Mouse (Mus musculus) layer of hippocampus, adult 9-10 months (tissue): ENCODE results near the gene Mov10l1.

ENCODE experiments used
- DNase-seq: peaks from one replicate; pipeline ENCODE4 v3.0.0; 2022; ENCODE audit warnings: low spot score

Mov10l1 gene

DNA sequence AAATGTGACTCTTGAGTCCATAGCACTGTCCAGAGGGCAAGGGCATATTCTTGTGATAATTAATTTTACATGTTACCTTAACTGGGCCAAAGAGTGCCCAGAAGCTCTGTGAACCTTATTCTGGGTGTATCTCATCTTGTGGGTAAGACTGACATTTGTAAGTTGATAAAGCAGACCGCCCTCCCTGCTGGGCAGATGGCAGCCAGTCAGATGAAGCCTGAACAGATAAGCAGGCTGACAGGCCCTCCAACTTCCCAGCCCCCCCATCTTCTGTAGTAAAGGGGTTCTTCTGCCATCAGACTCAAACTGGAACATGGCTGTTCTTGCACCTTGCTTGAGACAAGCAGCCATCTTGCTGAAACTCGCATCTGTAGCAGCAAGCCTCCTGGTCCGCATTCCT is 34.0 kb downstream of the Mov10l1 start:
- DNase-seq, result no peak

- no peak for DNase-seq
These were observed 37.4 kb downstream of the Mov10l1 start for GRCm38 (mm10) chr15:89020085-89020484.

DNA sequence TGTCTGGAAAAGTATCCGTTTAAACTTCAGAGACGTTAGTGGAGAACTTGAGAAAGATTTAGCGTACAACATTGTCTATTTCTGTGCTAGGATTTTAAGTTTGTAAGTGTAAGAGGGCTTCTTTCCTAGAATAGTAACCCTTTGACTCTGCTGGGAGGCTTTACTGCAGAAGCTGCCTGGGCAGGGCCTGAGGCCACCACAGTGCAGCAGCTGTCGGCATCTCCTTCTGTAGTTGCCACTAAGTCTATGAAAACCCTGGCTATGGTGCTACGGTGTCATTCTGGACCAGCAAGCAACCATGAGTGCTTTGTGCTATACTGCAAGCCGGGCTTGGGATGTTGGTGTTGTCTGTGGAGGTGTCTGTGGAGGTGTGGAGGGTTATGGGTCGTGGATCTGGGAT is 37.8 kb downstream of the Mov10l1 start:
- no peak for DNase-seq

DNA sequence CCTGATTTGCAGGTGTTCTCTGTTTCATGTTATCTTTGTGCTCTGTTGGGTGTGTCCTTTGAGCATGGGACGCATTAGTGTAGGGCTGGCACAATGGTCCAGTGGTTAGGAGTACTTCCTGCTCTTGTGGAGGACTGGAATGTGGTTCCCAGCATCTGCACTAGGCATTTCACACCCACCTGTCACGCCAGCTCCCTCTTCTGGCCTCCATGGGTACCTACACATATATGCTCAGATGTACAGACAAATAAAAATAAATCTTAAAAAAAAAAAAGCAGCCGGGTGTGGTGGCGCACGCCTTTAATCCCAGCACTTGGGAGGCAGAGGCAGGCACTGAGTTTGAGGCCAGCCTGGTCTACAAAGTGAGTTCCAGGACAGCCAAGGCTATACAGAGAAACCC is 61.7 kb downstream of the Mov10l1 start:
- DNase-seq, result no peak

DNA sequence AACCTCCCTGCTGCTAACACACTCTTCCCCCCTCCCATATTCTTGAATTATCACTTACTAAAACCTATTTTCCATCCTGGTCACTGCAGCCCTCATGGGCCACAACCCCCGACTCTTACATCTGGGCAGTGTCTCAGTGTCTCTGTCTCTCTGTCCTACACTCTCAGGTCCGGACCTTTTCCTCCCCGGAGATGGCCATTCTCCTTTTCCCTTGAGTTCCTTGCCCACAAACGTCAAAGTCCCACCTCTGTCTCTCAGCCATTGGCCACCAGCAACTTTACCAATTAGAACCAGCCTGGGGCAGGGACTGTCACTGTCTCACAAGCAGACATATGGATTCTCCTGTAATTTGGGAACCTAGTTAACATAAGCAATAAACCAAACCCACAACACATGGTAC is 63.6 kb downstream of the Mov10l1 start:
- no peak for DNase-seq

GRCm38 (mm10) chr15:89054666-89055065 is 72.0 kb downstream of the Mov10l1 start:
- DNase-seq, result no peak

DNA sequence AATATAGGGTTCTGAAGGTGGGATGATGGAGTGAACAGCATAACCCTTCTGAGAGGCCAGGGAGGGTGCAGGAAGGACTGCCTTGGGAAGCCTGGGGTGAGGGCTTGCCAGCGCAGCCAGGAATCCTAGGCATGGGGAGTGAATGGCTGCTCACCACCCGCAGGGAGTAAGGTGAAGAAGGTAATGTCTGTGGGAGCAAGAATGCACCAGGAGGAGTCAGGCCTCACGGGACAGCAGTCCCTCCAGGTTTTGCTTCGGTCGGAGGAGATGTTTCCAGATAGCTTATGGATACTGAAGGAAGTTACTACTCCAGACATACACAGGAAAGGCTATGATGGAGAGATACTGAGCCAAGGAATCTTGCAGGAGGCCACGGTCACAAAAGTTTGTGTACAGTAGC is 76.0 kb downstream of the Mov10l1 start:
- no peak for DNase-seq

GRCm38 (mm10) chr15:89059161-89059931 is 76.6 kb downstream of the Mov10l1 start, which contains the start of gene Panx2:
Panx2 (plus strand) TSS chr15:89059734.
- DNase-seq, result no peak

GRCm38 (mm10) chr15:89060032-89060681 is 77.4 kb downstream of the Mov10l1 start:
- no peak for DNase-seq

- no peak for DNase-seq
These were observed 78.2 kb downstream of the Mov10l1 start for GRCm38 (mm10) chr15:89060811-89061460.

GRCm38 (mm10) chr15:89061761-89062517 is 79.2 kb downstream of the Mov10l1 start:
- no peak for DNase-seq

- DNase-seq, result no peak
These were observed 79.8 kb downstream of the Mov10l1 start for GRCm38 (mm10) chr15:89062518-89062910.

GRCm38 (mm10) chr15:89063001-89063400 is 80.3 kb downstream of the Mov10l1 start:
- DNase-seq, result no peak

DNA sequence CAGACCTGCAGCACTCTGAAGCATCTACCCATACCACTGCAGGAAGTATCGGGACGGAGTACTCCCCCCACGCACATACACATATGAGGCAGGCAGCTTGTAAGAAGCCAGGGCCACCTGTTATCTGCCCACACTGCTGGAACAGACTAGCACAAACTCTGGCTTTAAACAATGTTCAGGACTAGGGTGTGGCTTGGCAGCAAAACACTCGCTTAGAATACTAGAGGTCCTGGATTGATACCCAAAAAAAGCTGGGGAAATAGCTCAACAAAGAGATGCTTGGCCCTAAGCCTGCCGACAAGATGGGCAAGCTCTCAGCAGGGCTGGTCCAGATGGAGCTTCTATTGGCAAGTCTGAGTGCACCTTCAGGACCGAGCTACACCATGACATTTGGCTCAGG is 80.8 kb downstream of the Mov10l1 start:
- DNase-seq, result peak; percentile 83

- no peak for DNase-seq
These were observed 82.2 kb downstream of the Mov10l1 start for GRCm38 (mm10) chr15:89064891-89065290.

DNA sequence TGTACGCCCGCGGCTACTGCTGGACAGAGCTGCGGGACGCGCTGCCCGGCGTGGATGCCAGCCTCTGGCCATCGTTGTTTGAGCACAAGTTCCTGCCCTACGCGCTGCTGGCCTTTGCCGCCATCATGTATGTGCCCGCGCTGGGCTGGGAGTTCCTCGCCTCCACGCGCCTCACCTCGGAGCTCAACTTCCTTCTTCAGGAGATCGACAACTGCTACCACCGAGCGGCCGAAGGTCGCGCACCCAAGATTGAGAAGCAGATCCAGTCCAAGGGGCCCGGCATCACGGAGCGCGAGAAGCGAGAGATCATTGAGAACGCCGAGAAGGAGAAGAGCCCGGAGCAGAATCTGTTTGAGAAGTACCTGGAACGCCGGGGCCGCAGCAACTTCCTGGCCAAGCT is 84.9 kb downstream of the Mov10l1 start:
- no peak for DNase-seq

DNA sequence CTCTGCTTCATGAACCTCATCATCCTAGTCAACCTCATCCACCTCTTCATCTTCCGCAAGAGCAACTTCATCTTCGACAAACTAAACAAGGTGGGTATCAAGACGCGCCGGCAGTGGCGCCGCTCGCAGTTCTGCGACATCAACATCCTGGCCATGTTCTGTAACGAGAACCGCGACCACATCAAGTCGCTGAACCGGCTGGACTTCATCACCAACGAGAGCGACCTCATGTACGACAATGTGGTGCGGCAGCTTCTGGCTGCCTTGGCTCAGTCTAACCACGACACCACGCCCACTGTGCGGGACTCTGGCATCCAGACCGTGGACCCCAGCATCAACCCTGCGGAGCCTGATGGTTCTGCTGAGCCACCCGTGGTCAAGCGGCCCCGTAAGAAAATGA is 85.5 kb downstream of the Mov10l1 start:
- no peak for DNase-seq

GRCm38 (mm10) chr15:89069336-89069840 is 86.7 kb downstream of the Mov10l1 start:
- DNase-seq, result no peak

- DNase-seq, result no peak
These were observed 87.9 kb downstream of the Mov10l1 start for GRCm38 (mm10) chr15:89070606-89071005.

- no peak for DNase-seq
These were observed 91.4 kb downstream of the Mov10l1 start for GRCm38 (mm10) chr15:89073993-89074603.

DNA sequence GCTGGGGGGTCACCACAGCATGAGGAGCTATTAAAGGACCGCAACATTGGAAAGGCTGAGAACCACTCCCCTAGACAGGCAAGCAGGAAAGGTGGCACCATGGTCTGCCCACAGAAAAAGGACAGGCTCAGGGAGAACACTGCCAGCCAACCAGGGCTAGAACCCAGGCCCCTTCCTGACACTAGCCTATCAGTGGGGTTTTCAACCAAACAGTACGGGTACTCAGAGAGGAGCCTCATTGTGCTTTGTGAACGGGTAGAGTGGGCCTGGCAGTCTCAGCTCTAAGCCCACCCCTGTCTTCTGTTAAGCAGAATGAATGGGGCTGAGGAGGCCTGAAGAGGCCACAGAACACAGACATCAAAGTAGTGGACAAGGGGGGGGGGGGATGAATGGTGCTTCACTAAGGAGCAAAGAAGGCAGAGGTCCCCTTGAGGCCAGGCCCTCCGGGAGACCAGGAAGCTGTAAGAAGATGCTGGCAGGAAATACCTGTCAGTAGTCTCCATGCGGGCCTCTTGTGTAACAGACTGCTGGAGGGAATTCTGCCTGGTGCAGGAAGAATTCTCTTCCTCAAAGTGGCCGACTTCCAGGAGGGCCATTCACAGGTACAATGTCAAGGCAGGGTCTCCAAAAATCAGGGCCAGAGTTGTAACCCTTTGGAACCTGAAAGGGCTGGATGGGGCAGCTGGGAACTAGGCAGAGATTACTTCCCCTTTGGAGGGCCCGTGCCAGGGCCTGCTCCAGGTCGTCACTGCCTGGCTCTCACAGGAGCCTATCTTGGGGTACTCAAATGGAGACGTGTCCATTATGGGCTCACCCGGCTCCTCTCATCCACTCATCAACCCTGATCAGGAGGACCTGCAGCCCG is 92.1 kb downstream of the Mov10l1 start, which contains the start of gene Trabd:
Gene Trabd, plus strand, starts transcription at position 512 of the 865 bp plus-strand sequence.
- DNase-seq, result no peak
